Mouse (Mus musculus) myocyte (in vitro differentiated cells): ENCODE measurements around the gene Rpl38. TPM values are rescaled to one million over a fixed set of nuclear protein-coding genes. Genes with fewer than 3 reads are reported as not detected.

ENCODE experiments used
- H3K27me3 ChIP-seq: one replicate; pipeline ENCODE4 v1.6.1; 2011; ENCODE audit not compliant: control insufficient read depth, insufficient read depth, insufficient read length
- H3K36me3 ChIP-seq: one replicate; pipeline ENCODE4 v1.6.1; 2011; ENCODE audit not compliant: control insufficient read depth, insufficient read depth
- H3K4me2 ChIP-seq: one replicate; pipeline ENCODE4 v1.6.1; 2011; ENCODE audit warnings: low read depth, control low read depth
- H3K4me3 ChIP-seq: one replicate; pipeline ENCODE4 v1.5.1; 2011; ENCODE audit warnings: mild to moderate bottlenecking, control low read depth, moderate library complexity
- H3K79me2 ChIP-seq: one replicate; pipeline ENCODE4 v1.6.1; 2011; ENCODE audit not compliant: control insufficient read depth, insufficient read depth
- H3ac ChIP-seq: one replicate; pipeline ENCODE4 v1.6.1; 2011; ENCODE audit not compliant: control insufficient read depth, insufficient read length
- CEBPB ChIP-seq: IDR thresholded peaks from 2 replicates; pipeline ENCODE4 v1.6.1; 2011; ENCODE audit warnings: mild to moderate bottlenecking, moderate library complexity; ENCODE audit not compliant: poor library complexity, insufficient read depth, severe bottlenecking
- E2F4 ChIP-seq: IDR thresholded peaks from one replicate; pipeline ENCODE4 v1.6.1; 2011; ENCODE audit warnings: mild to moderate bottlenecking, control low read depth, moderate library complexity; ENCODE audit not compliant: insufficient read depth
- MAX ChIP-seq: IDR thresholded peaks from one replicate; pipeline ENCODE4 v1.6.1; 2011; ENCODE audit warnings: low read depth, mild to moderate bottlenecking, control low read depth
- MYOD1 ChIP-seq, 3 experiments: IDR thresholded peaks; one replicate each; pipeline ENCODE4 v1.6.1; 2011; ENCODE audit warnings: control low read depth in 2 of 3, low read depth in 2 of 3, mild to moderate bottlenecking in 2 of 3, moderate library complexity in 1 of 3; ENCODE audit not compliant: insufficient read length in 2 of 3, control insufficient read depth in 1 of 3
- MYOG ChIP-seq, 3 experiments: IDR thresholded peaks; one replicate each; pipeline ENCODE4 v1.6.1; 2011; ENCODE audit warnings: control low read depth in 2 of 3, low read depth in 2 of 3, mild to moderate bottlenecking in 2 of 3; ENCODE audit not compliant: insufficient read length in 2 of 3, control insufficient read depth in 1 of 3, insufficient read depth in 1 of 3
- POLR2A ChIP-seq: IDR thresholded peaks from one replicate; pipeline ENCODE4 v1.6.1; 2011; ENCODE audit warnings: low read depth, mild to moderate bottlenecking, control low read depth, moderate library complexity; ENCODE audit not compliant: insufficient read length
- POLR2AphosphoS2 ChIP-seq: IDR thresholded peaks from one replicate; pipeline ENCODE4 v1.6.1; 2011; ENCODE audit warnings: low read depth, control low read depth; ENCODE audit not compliant: insufficient read length
- REST ChIP-seq: IDR thresholded peaks from one replicate; pipeline ENCODE4 v1.6.1; 2011; ENCODE audit warnings: mild to moderate bottlenecking, control low read depth, moderate library complexity; ENCODE audit not compliant: insufficient read depth, insufficient read length
- SRF ChIP-seq: IDR thresholded peaks from one replicate; pipeline ENCODE4 v1.6.1; 2011; ENCODE audit warnings: low read depth; ENCODE audit not compliant: control insufficient read depth, insufficient read length
- TCF12 ChIP-seq: IDR thresholded peaks from one replicate; pipeline ENCODE4 v1.6.1; 2011; ENCODE audit warnings: mild to moderate bottlenecking, control low read depth; ENCODE audit not compliant: poor library complexity, insufficient read depth, severe bottlenecking
- TCF3 ChIP-seq: IDR thresholded peaks from one replicate; pipeline ENCODE4 v1.6.1; 2011; ENCODE audit warnings: low read depth, control low read depth; ENCODE audit not compliant: insufficient read length
- USF1 ChIP-seq: IDR thresholded peaks from one replicate; pipeline ENCODE4 v1.6.1; 2011; ENCODE audit warnings: low read depth, mild to moderate bottlenecking, control low read depth, moderate library complexity
- polyA plus RNA-seq: library from polyadenylated mRNA; unstranded; fragments of >200 nt; fragmentation: generic; extraction: Trizol; gene quantifications from one replicate; pipeline ENCODE4 v1.2.1, GENCODE M21; 2012; ENCODE audit warnings: missing spikeins

Rpl38 gene
- polyA plus RNA-seq, 1 experiment = 3,783 TPM

GRCm38 (mm10) chr11:114668741-114669623 is 658 bp downstream of the Rpl38 start:
- H3K27me3 ChIP-seq = peaks cover 4% of the 10 kb centered on the region
- peaks cover 25% of the 10 kb centered on the region for H3K36me3 ChIP-seq
- peak overlapping the region; percentile 90 for H3K4me3 ChIP-seq
- TF ChIP-seq POLR2A = peak; percentile 26
- TF ChIP-seq TCF3 = no peak
- peak in 1 of 3 experiments; percentile 2 for TF ChIP-seq MYOD1 (IDR thresholded peaks at IDR 0.05; ENCODE audit: control insufficient read depth in 1 of 3, insufficient read length in 2 of 3, low read depth in 2 of 3)
- no peak for TF ChIP-seq USF1
- peak in 1 of 3 experiments; percentile 15 for TF ChIP-seq MYOG (IDR thresholded peaks at IDR 0.05; ENCODE audit: control insufficient read depth in 1 of 3, insufficient read depth in 1 of 3, insufficient read length in 2 of 3, low read depth in 2 of 3)
- peak; percentile 40 for TF ChIP-seq POLR2AphosphoS2
- peak overlapping the region; percentile 86 for H3K4me2 ChIP-seq
- H3K79me2 ChIP-seq = peaks cover 46% of the 10 kb centered on the region
- H3ac ChIP-seq = peak overlapping the region; percentile 68

DNA sequence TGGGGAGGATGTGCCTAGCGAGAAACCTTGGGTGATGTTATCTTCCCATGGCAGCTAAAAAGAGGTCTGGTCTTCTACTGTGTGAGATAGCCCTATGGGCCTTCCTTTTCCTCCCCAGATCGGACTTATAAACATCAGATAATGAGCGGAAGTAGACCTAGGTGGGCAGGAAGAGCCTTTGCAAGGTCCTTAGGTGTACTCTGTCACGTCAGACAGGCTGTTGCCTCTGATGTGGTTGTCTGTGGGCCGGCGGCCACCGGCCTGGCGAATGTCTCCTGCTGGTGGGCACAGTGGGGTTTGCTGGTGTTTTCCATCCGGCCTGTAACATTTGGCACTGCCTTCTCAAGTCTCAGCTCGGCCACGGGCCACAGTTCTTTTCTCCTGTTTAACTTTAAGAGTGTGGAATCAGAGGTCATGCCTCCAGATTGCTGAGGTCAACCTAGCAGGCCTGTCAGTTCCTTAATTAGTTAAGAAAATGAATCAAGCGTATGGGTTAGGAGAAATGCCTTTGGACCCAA is 1.4 kb downstream of the Rpl38 start:
- Histone ChIP-seq H3K36me3 (peaks cover 25% of the 10 kb centered on the region), H3K79me2 (peaks cover 54% of the 10 kb centered on the region), H3ac (peak overlapping the region; percentile 68), H3K27me3 (peaks cover 4% of the 10 kb centered on the region), H3K4me3 (peak overlapping the region; percentile 90), H3K4me2 (peak overlapping the region; percentile 86)
- TF ChIP-seq TCF12 (no peak), POLR2AphosphoS2 (no peak), E2F4 (no peak), SRF (no peak), MYOD1 (IDR thresholded peaks at IDR 0.05; ENCODE audit: control insufficient read depth in 1 of 3, insufficient read length in 2 of 3, low read depth in 2 of 3) (no peak), POLR2A (no peak), MAX (no peak), TCF3 (no peak), REST (no peak), USF1 (no peak), MYOG (IDR thresholded peaks at IDR 0.05; ENCODE audit: control insufficient read depth in 1 of 3, insufficient read depth in 1 of 3, insufficient read length in 2 of 3, low read depth in 2 of 3) (no peak), CEBPB (no peak)

- Histone ChIP-seq H3K4me3 (no peak overlapping the region), H3K36me3 (peaks cover 25% of the 10 kb centered on the region)
- no peak for TF ChIP-seq MAX
Observed at GRCm38 (mm10) chr11:114671147-114671546, 2.8 kb downstream of the Rpl38 start.

GRCm38 (mm10) chr11:114672794-114673718 is 4.7 kb downstream of the Rpl38 start:
- H3K4me3 ChIP-seq = peak overlapping the region; percentile 81
- H3K36me3 ChIP-seq = peaks cover 25% of the 10 kb centered on the region
- no peaks in the 10 kb centered on the region for H3K27me3 ChIP-seq
- H3K79me2 ChIP-seq = peaks cover 86% of the 10 kb centered on the region
- TF ChIP-seq REST = no peak
- no peak for TF ChIP-seq SRF
- TF ChIP-seq USF1 = no peak
- no peak for TF ChIP-seq CEBPB
- TF ChIP-seq TCF3 = no peak
- TF ChIP-seq POLR2AphosphoS2 = peak; percentile 73
- TF ChIP-seq MYOD1 (IDR thresholded peaks at IDR 0.05; ENCODE audit: control insufficient read depth in 1 of 3, insufficient read length in 2 of 3, low read depth in 2 of 3) = no peak
- TF ChIP-seq POLR2A = peak; percentile 39
- TF ChIP-seq TCF12 = no peak
- TF ChIP-seq MYOG (IDR thresholded peaks at IDR 0.05; ENCODE audit: control insufficient read depth in 1 of 3, insufficient read depth in 1 of 3, insufficient read length in 2 of 3, low read depth in 2 of 3) = no peak
- TF ChIP-seq MAX = no peak
- TF ChIP-seq E2F4 = no peak
- H3ac ChIP-seq = peak overlapping the region; percentile 76
- peak overlapping the region; percentile 89 for H3K4me2 ChIP-seq

More at GRCm38 (mm10) chr11:114671147-114671546, 2.8 kb downstream of the Rpl38 start:
- H3K4me2 ChIP-seq = no peak overlapping the region
- no peak overlapping the region for H3ac ChIP-seq
- no peaks in the 10 kb centered on the region for H3K27me3 ChIP-seq
- peaks cover 66% of the 10 kb centered on the region for H3K79me2 ChIP-seq

GRCm38 (mm10) chr11:114673719-114674050 is 5.4 kb downstream of the Rpl38 start:
- Histone ChIP-seq H3K36me3 (peaks cover 25% of the 10 kb centered on the region), H3K4me2 (peak overlapping the region; percentile 89), H3K27me3 (no peaks in the 10 kb centered on the region), H3ac (peak overlapping the region; percentile 76), H3K4me3 (peak overlapping the region; percentile 81), H3K79me2 (peaks cover 92% of the 10 kb centered on the region)
- TF ChIP-seq POLR2AphosphoS2 (peak; percentile 28), TCF12 (no peak)
